Mouse (Mus musculus) olfactory bulb, adult 2 months (tissue): ENCODE results near the gene Aoah. TPM values are rescaled to one million over a fixed set of nuclear protein-coding genes. Genes with fewer than 3 reads are reported as not detected.

ENCODE experiments used
- H3K27ac ChIP-seq: fragments of 200-500 bp; 2 replicates; pipeline ENCODE4 v1.5.1; 2012; ENCODE audit warnings: low read depth, low read length; ENCODE audit not compliant: insufficient read depth
- H3K4me1 ChIP-seq: fragments of 200-500 bp; 2 replicates; pipeline ENCODE4 v1.6.1; 2012; ENCODE audit warnings: low read length; ENCODE audit not compliant: control insufficient read depth, insufficient read depth
- H3K4me3 ChIP-seq: fragments of 200-500 bp; 2 replicates; pipeline ENCODE4 v1.5.1; 2012; ENCODE audit warnings: mild to moderate bottlenecking, low read depth, low read length, moderate library complexity; ENCODE audit not compliant: insufficient read depth
- CTCF ChIP-seq: fragments of 200-500 bp; IDR thresholded peaks from 2 replicates; pipeline ENCODE4 v1.5.1; 2012; ENCODE audit warnings: low read depth, mild to moderate bottlenecking, low read length, moderate library complexity; ENCODE audit not compliant: insufficient read depth
- POLR2A ChIP-seq: fragments of 200-500 bp; IDR thresholded peaks from 2 replicates; pipeline ENCODE4 v1.6.1; 2012; ENCODE audit warnings: mild to moderate bottlenecking, low read depth, low read length, moderate library complexity; ENCODE audit not compliant: insufficient read depth
- WGBS: fragments of 180-500 bp; shearing (Covaris S2); methylation state at CpG from one replicate; pipeline ENCODE4 v1.1.7; 2018; 5-methylcytosine and 5-hydroxymethylcytosine counted together
- polyA plus RNA-seq: library from polyadenylated mRNA; stranded (reverse); fragments of >200 nt; gene quantifications from 2 replicates; pipeline ENCODE4 v1.2.4, GENCODE M21; 2012; ENCODE audit warnings: low replicate concordance; ENCODE audit not compliant: missing spikeins, insufficient read depth, insufficient read length

Gene Aoah
- polyA plus RNA-seq, 1 experiment = not detected

GRCm38 (mm10) chr13:21082686-21083085 lies 288.8 kb downstream of the Aoah start:
- Histone ChIP-seq H3K4me3 (no peak overlapping the region), H3K27ac (no peak overlapping the region), H3K4me1 (no peaks in the 10 kb centered on the region)
- WGBS = 65% methylated on average over 2 of the region's 2 CpGs
- TF ChIP-seq POLR2A (no peak), CTCF (no peak)
